Mouse (Mus musculus) limb, embryonic 14.5 days (tissue): ENCODE measurements around the gene Olfr575. TPM values are rescaled to one million over a fixed set of nuclear protein-coding genes. Genes with fewer than 3 reads are reported as not detected.

Experiments used
- ATAC-seq: fragments of 200-750 bp; cut with Nextera tagmentation; 2 replicates; pipeline ENCODE4 v1.8.0; 2017; ENCODE audit warnings: low read depth, moderate number of reproducible peaks, moderate TSS enrichment; ENCODE audit not compliant: low FRiP score
- DNase-seq: peaks from one replicate; pipeline ENCODE4 v3.0.0-alpha.2; 2015; ENCODE audit warnings: low spot score
- H3K27ac ChIP-seq: fragments of 300-500 bp; sonication (generic); replicated peaks from 2 replicates; pipeline ENCODE4 v1.5.1; 2014; ENCODE audit warnings: low read depth, mild to moderate bottlenecking, low read length, moderate library complexity, mixed read lengths
- H3K27me3 ChIP-seq: fragments of 300-500 bp; sonication (generic); 2 replicates; pipeline ENCODE4 v1.6.1; 2014; ENCODE audit warnings: low read length, mixed read lengths; ENCODE audit not compliant: control insufficient read depth, insufficient read depth
- H3K36me3 ChIP-seq: fragments of 300-500 bp; sonication (generic); 2 replicates; pipeline ENCODE4 v1.6.1; 2014; ENCODE audit warnings: mild to moderate bottlenecking, low read length, moderate library complexity, mixed read lengths; ENCODE audit not compliant: control insufficient read depth, insufficient read depth
- H3K4me1 ChIP-seq: fragments of 300-500 bp; sonication (generic); 2 replicates; pipeline ENCODE4 v1.6.1; 2014; ENCODE audit warnings: antibody characterized with exemption, low read length, mixed read lengths; ENCODE audit not compliant: control insufficient read depth, insufficient read depth
- H3K4me2 ChIP-seq: fragments of 300-500 bp; sonication (generic); replicated peaks from 2 replicates; pipeline ENCODE4 v1.6.1; 2014; ENCODE audit warnings: low read depth, mild to moderate bottlenecking, low read length, moderate library complexity; ENCODE audit not compliant: severe bottlenecking
- H3K4me3 ChIP-seq: fragments of 300-500 bp; sonication (generic); replicated peaks from 2 replicates; pipeline ENCODE4 v1.5.1; 2014; ENCODE audit warnings: low read length
- H3K9ac ChIP-seq: fragments of 300-500 bp; sonication (generic); 2 replicates; pipeline ENCODE4 v1.6.1; 2014; ENCODE audit warnings: mild to moderate bottlenecking, low read depth, low read length, moderate library complexity; ENCODE audit not compliant: severe bottlenecking
- H3K9me3 ChIP-seq: fragments of 300-500 bp; sonication (generic); 2 replicates; pipeline ENCODE4 v1.6.1; 2016; ENCODE audit warnings: low read length; ENCODE audit not compliant: control insufficient read depth
- POLR2A ChIP-seq: fragments of 200-500 bp; IDR thresholded peaks from 2 replicates; pipeline ENCODE4 v1.8.0; 2012; ENCODE audit warnings: inconsistent platforms, mild to moderate bottlenecking, moderate library complexity, borderline replicate concordance; ENCODE audit not compliant: insufficient read depth, insufficient read length; ENCODE audit errors: extremely low read depth
- WGBS: fragments of 180-500 bp; shearing (Covaris S2); extraction: QIAGEN DNeasy Blood & Tissue Kit; methylation state at CpG from one replicate; pipeline ENCODE4 v1.1.7; 2014; 5-methylcytosine and 5-hydroxymethylcytosine counted together
- polyA plus RNA-seq, 2 experiments: library from polyadenylated mRNA; depleted of rRNA in 1 of 2; stranded (reverse) in 1 of 2; unstranded in 1 of 2; fragments of >200 nt; fragmentation: Nextera tagmentation in 1 of 2; extraction: Ambion mirVana in 1 of 2; gene quantifications; 2 replicates each; pipeline versions ENCODE4 v1.2.1 to v1.2.3; 2012 to 2014

The Olfr575 gene
- polyA plus RNA-seq, 2 experiments: not detected

DNA sequence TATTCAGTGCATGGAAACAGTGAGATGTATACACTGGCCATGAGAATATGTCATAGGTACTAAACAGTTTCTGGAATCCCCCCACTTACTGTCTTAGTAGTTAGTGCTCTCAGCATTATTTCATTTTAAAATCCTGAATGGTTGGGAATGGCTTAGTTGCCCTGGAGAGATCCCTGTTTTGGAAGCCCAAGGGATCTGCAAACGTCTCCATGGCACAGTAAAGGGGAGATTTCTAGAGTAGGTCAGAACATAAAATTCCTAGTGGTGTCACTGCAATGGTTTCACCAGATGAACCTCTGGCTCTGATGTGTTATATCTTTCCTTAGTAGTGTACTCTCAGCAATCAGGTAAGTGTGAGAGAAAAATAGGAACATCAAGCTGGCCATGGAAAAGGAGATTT, 34.5 kb downstream of the Olfr575 start, which contains the start of gene Olfr572:
Gene Olfr572 (plus strand): TSS at position 301 of the 400 bp plus-strand sequence.
- Histone ChIP-seq H3K27me3 (no peaks in the 10 kb centered on the region), H3K36me3 (no peaks in the 10 kb centered on the region), H3K9me3 (no peaks in the 10 kb centered on the region), H3K9ac (no peak within 1 kb of the TSS), H3K4me2 (no peak within 1 kb of the TSS), H3K4me1 (no peaks in the 10 kb centered on the region), H3K4me3 (no peak within 1 kb of the TSS), H3K27ac (no peak within 1 kb of the TSS)
- no peak for ATAC-seq
- TF ChIP-seq POLR2A: no peak
- WGBS: 63% methylated on average over 1 of the region's 1 CpGs
- no peak for DNase-seq

DNA sequence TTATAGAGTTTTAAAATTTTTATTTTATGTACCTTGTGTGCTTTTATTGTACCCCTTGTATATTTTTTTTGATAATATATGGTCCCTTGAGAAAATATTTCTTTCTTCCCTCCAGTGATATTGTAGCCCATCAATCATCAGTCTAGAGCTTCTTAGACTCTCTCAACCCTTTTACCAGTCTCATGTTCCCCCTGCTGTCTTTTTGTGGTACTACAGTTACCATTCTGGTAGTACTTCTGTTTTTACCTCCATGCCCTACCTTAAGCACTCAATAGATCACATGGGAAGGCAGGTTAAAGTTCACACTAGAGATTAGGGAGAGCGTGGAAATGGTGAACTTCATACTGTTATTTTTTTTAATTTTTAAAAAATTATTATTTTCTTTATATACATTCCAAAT, 38.9 kb downstream of the Olfr575 start:
- H3K9ac ChIP-seq: no peak overlapping the region
- TF ChIP-seq POLR2A: no peak
- H3K27me3 ChIP-seq: no peaks in the 10 kb centered on the region
- no peaks in the 10 kb centered on the region for H3K4me1 ChIP-seq
- peak; percentile 30; the same call in 1 of the 2 replicates for ATAC-seq
- no peak overlapping the region for H3K27ac ChIP-seq
- no peaks in the 10 kb centered on the region for H3K9me3 ChIP-seq
- H3K36me3 ChIP-seq: no peaks in the 10 kb centered on the region
- DNase-seq: peak; percentile 80
- WGBS: 10% methylated on average over 1 of the region's 1 CpGs
- H3K4me3 ChIP-seq: no peak overlapping the region
- H3K4me2 ChIP-seq: no peak overlapping the region

GRCm38 (mm10) chr7:102917032-102917875, 41.3 kb downstream of the Olfr575 start, which contains the start of gene Olfr571:
Gene Olfr571, minus strand, starts transcription at chr7:102917536.
- DNase-seq (no peak), ATAC-seq (no peak)
- Histone ChIP-seq H3K4me2 (no peak within 1 kb of the TSS), H3K9me3 (no peaks in the 10 kb centered on the region), H3K4me3 (no peak within 1 kb of the TSS), H3K9ac (no peak within 1 kb of the TSS), H3K4me1 (no peaks in the 10 kb centered on the region), H3K27ac (no peak within 1 kb of the TSS), H3K36me3 (no peaks in the 10 kb centered on the region), H3K27me3 (no peaks in the 10 kb centered on the region)
- TF ChIP-seq POLR2A: no peak
- 58% methylated on average over 4 of the region's 4 CpGs for WGBS

DNA sequence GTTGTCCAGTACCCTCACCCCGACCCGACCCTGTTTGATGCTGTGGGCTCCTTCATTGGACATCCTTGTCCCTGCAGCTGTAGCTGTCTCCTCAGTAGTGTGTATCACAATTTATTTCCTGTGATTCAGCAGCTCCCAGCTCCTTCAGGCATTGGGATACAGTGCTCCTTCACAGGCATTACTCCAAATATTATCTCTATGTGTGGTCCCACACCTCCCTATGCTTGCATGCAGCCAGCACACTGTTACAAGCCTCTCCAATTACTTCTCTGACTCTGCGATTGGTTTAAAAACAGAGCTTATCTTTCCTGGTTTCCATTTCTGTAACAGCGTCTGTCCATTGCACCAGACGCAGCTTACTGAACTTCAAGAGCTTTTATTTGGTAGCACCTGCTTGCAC, 42.2 kb downstream of the Olfr575 start:
- no peaks in the 10 kb centered on the region for H3K27me3 ChIP-seq
- no peak overlapping the region for H3K4me3 ChIP-seq
- 58% methylated on average over 5 of the region's 5 CpGs for WGBS
- H3K9me3 ChIP-seq: no peaks in the 10 kb centered on the region
- H3K27ac ChIP-seq: no peak overlapping the region
- ATAC-seq: no peak
- no peak for TF ChIP-seq POLR2A
- H3K36me3 ChIP-seq: no peaks in the 10 kb centered on the region
- H3K4me1 ChIP-seq: no peaks in the 10 kb centered on the region
- no peak overlapping the region for H3K9ac ChIP-seq
- no peak overlapping the region for H3K4me2 ChIP-seq
- DNase-seq: no peak

- Histone ChIP-seq H3K27ac (no peak overlapping the region), H3K4me3 (no peak overlapping the region), H3K4me1 (no peaks in the 10 kb centered on the region), H3K27me3 (no peaks in the 10 kb centered on the region), H3K4me2 (no peak overlapping the region), H3K9me3 (no peaks in the 10 kb centered on the region), H3K9ac (no peak overlapping the region), H3K36me3 (no peaks in the 10 kb centered on the region)
- DNase-seq (no peak), ATAC-seq (no peak)
- 6% methylated on average over 1 of the region's 1 CpGs for WGBS
- TF ChIP-seq POLR2A: no peak
These were observed 43.3 kb downstream of the Olfr575 start for GRCm38 (mm10) chr7:102915261-102915660.

Other genes starting within 250 kb of the Olfr575 start
- gene Olfr33, start 239.7 kb downstream of the Olfr575 start, polyA plus RNA-seq (2012; rRNA removed): not detected in 2 replicates
- gene Olfr33, start 239.7 kb downstream of the Olfr575 start, polyA plus RNA-seq (2014; fragmentation: Nextera tagmentation; extraction: Ambion mirVana): not detected in 2 replicates
- not detected in 2 replicates for gene Olfr559, start 231.3 kb downstream of the Olfr575 start, polyA plus RNA-seq (2012; rRNA removed)
- gene Olfr559, start 231.3 kb downstream of the Olfr575 start, polyA plus RNA-seq (2014; fragmentation: Nextera tagmentation; extraction: Ambion mirVana): not detected in 2 replicates
- gene Olfr560, start 199.4 kb downstream of the Olfr575 start, polyA plus RNA-seq (2012; rRNA removed): 0.04 and 0.05 TPM in 2 replicates
- gene Olfr560, start 199.4 kb downstream of the Olfr575 start, polyA plus RNA-seq (2014; fragmentation: Nextera tagmentation; extraction: Ambion mirVana): not detected in 2 replicates
- gene Olfr78, start 199.3 kb downstream of the Olfr575 start, polyA plus RNA-seq (2012; rRNA removed): 0.45 and 0.62 TPM in 2 replicates
- gene Olfr78, start 199.3 kb downstream of the Olfr575 start, polyA plus RNA-seq (2014; fragmentation: Nextera tagmentation; extraction: Ambion mirVana): 0.07 and 0.18 TPM in 2 replicates
- gene Olfr561, start 187.6 kb downstream of the Olfr575 start, polyA plus RNA-seq (2012; rRNA removed): not detected in 2 replicates
- gene Olfr561, start 187.6 kb downstream of the Olfr575 start, polyA plus RNA-seq (2014; fragmentation: Nextera tagmentation; extraction: Ambion mirVana): not detected in 2 replicates
- not detected in 2 replicates for gene Olfr564, start 155.3 kb downstream of the Olfr575 start, polyA plus RNA-seq (2012; rRNA removed)
- gene Olfr564, start 155.3 kb downstream of the Olfr575 start, polyA plus RNA-seq (2014; fragmentation: Nextera tagmentation; extraction: Ambion mirVana): not detected in 2 replicates
- gene Olfr566, start 100.0 kb downstream of the Olfr575 start, polyA plus RNA-seq (2012; rRNA removed): not detected in 2 replicates
- gene Olfr566, start 100.0 kb downstream of the Olfr575 start, polyA plus RNA-seq (2014; fragmentation: Nextera tagmentation; extraction: Ambion mirVana): not detected in 2 replicates
- not detected in 2 replicates for gene Olfr568, start 81.7 kb downstream of the Olfr575 start, polyA plus RNA-seq (2012; rRNA removed)
- not detected in 2 replicates for gene Olfr568, start 81.7 kb downstream of the Olfr575 start, polyA plus RNA-seq (2014; fragmentation: Nextera tagmentation; extraction: Ambion mirVana)
- not detected in 2 replicates for gene Olfr569, start 67.9 kb downstream of the Olfr575 start, polyA plus RNA-seq (2012; rRNA removed)
- not detected in 2 replicates for gene Olfr569, start 67.9 kb downstream of the Olfr575 start, polyA plus RNA-seq (2014; fragmentation: Nextera tagmentation; extraction: Ambion mirVana)
- not detected in 2 replicates for gene Olfr570, start 64.2 kb downstream of the Olfr575 start, polyA plus RNA-seq (2012; rRNA removed)
- not detected in 2 replicates for gene Olfr570, start 64.2 kb downstream of the Olfr575 start, polyA plus RNA-seq (2014; fragmentation: Nextera tagmentation; extraction: Ambion mirVana)
- gene Olfr571, start 41.2 kb downstream of the Olfr575 start, polyA plus RNA-seq (2012; rRNA removed): not detected in 2 replicates
- not detected in 2 replicates for gene Olfr571, start 41.2 kb downstream of the Olfr575 start, polyA plus RNA-seq (2014; fragmentation: Nextera tagmentation; extraction: Ambion mirVana)
- gene Olfr572, start 34.4 kb downstream of the Olfr575 start, polyA plus RNA-seq (2012; rRNA removed): not detected in 2 replicates
- not detected in 2 replicates for gene Olfr572, start 34.4 kb downstream of the Olfr575 start, polyA plus RNA-seq (2014; fragmentation: Nextera tagmentation; extraction: Ambion mirVana)
- gene Olfr573-ps1, start 16.2 kb downstream of the Olfr575 start, polyA plus RNA-seq (2012; rRNA removed): not detected in 2 replicates
- not detected in 2 replicates for gene Olfr573-ps1, start 16.2 kb downstream of the Olfr575 start, polyA plus RNA-seq (2014; fragmentation: Nextera tagmentation; extraction: Ambion mirVana)
- gene Olfr574, start 10.3 kb downstream of the Olfr575 start, polyA plus RNA-seq (2012; rRNA removed): not detected in 2 replicates
- not detected in 2 replicates for gene Olfr574, start 10.3 kb downstream of the Olfr575 start, polyA plus RNA-seq (2014; fragmentation: Nextera tagmentation; extraction: Ambion mirVana)
- not detected in 2 replicates for gene Olfr576, start 3.9 kb upstream of the Olfr575 start, polyA plus RNA-seq (2012; rRNA removed)
- not detected in 2 replicates for gene Olfr576, start 3.9 kb upstream of the Olfr575 start, polyA plus RNA-seq (2014; fragmentation: Nextera tagmentation; extraction: Ambion mirVana)
- gene Olfr577, start 17.2 kb upstream of the Olfr575 start, polyA plus RNA-seq (2012; rRNA removed): not detected in 2 replicates
- gene Olfr577, start 17.2 kb upstream of the Olfr575 start, polyA plus RNA-seq (2014; fragmentation: Nextera tagmentation; extraction: Ambion mirVana): not detected in 2 replicates
- gene Olfr578, start 30.5 kb upstream of the Olfr575 start, polyA plus RNA-seq (2012; rRNA removed): not detected in 2 replicates
- not detected in 2 replicates for gene Olfr578, start 30.5 kb upstream of the Olfr575 start, polyA plus RNA-seq (2014; fragmentation: Nextera tagmentation; extraction: Ambion mirVana)
- gene Olfr582, start 79.2 kb upstream of the Olfr575 start, polyA plus RNA-seq (2012; rRNA removed): not detected in 2 replicates
- gene Olfr582, start 79.2 kb upstream of the Olfr575 start, polyA plus RNA-seq (2014; fragmentation: Nextera tagmentation; extraction: Ambion mirVana): not detected in 2 replicates
- gene Olfr583, start 92.5 kb upstream of the Olfr575 start, polyA plus RNA-seq (2012; rRNA removed): not detected in 2 replicates
- gene Olfr583, start 92.5 kb upstream of the Olfr575 start, polyA plus RNA-seq (2014; fragmentation: Nextera tagmentation; extraction: Ambion mirVana): not detected in 2 replicates
- not detected in 2 replicates for gene Olfr584, start 123.1 kb upstream of the Olfr575 start, polyA plus RNA-seq (2012; rRNA removed)
- gene Olfr584, start 123.1 kb upstream of the Olfr575 start, polyA plus RNA-seq (2014; fragmentation: Nextera tagmentation; extraction: Ambion mirVana): not detected in 2 replicates
- gene Olfr585, start 138.9 kb upstream of the Olfr575 start, polyA plus RNA-seq (2012; rRNA removed): not detected in 2 replicates
- gene Olfr585, start 138.9 kb upstream of the Olfr575 start, polyA plus RNA-seq (2014; fragmentation: Nextera tagmentation; extraction: Ambion mirVana): not detected in 2 replicates
- gene Olfr586, start 166.9 kb upstream of the Olfr575 start, polyA plus RNA-seq (2012; rRNA removed): not detected in 2 replicates
- gene Olfr586, start 166.9 kb upstream of the Olfr575 start, polyA plus RNA-seq (2014; fragmentation: Nextera tagmentation; extraction: Ambion mirVana): not detected in 2 replicates
- not detected in 2 replicates for gene Olfr588-ps1, start 182.1 kb upstream of the Olfr575 start, polyA plus RNA-seq (2012; rRNA removed)
- gene Olfr588-ps1, start 182.1 kb upstream of the Olfr575 start, polyA plus RNA-seq (2014; fragmentation: Nextera tagmentation; extraction: Ambion mirVana): not detected in 2 replicates
- not detected in 2 replicates for gene Olfr589, start 197.6 kb upstream of the Olfr575 start, polyA plus RNA-seq (2012; rRNA removed)
- not detected in 2 replicates for gene Olfr589, start 197.6 kb upstream of the Olfr575 start, polyA plus RNA-seq (2014; fragmentation: Nextera tagmentation; extraction: Ambion mirVana)
- not detected in 2 replicates for gene Olfr591, start 219.6 kb upstream of the Olfr575 start, polyA plus RNA-seq (2012; rRNA removed)
- not detected in 2 replicates for gene Olfr591, start 219.6 kb upstream of the Olfr575 start, polyA plus RNA-seq (2014; fragmentation: Nextera tagmentation; extraction: Ambion mirVana)
- not detected in 2 replicates for gene Olfr592, start 226.0 kb upstream of the Olfr575 start, polyA plus RNA-seq (2012; rRNA removed)
- not detected in 2 replicates for gene Olfr592, start 226.0 kb upstream of the Olfr575 start, polyA plus RNA-seq (2014; fragmentation: Nextera tagmentation; extraction: Ambion mirVana)